Mouse (Mus musculus): ENCODE data around the gene Sdhaf2. TPM values are rescaled to one million over a fixed set of nuclear protein-coding genes. Genes with fewer than 3 reads are reported as not detected.

The Sdhaf2 gene
- polyA plus RNA-seq, 1 experiment from 2014 or later, result 26.6 TPM

GRCm38 (mm10) chr19:10539454-10539853 lies 13.5 kb upstream of the Sdhaf2 start:
- peak; percentile 89 for ATAC-seq (ENCODE audit: insufficient read depth)
- Histone ChIP-seq H3K9ac (no peak overlapping the region), H3K36me3 (replicated peaks) (peaks cover 92% of the 10 kb centered on the region), H3K4me2 (no peak overlapping the region; the same call in 1 of the 2 replicates), H3K4me3 (replicated peaks) (no peak overlapping the region), H3K4me1 (replicated peaks) (peaks cover 12% of the 10 kb centered on the region), H3K9me3 (replicated peaks) (no peaks in the 10 kb centered on the region), H3K27me3 (no peaks in the 10 kb centered on the region), H3K27ac (replicated peaks) (peak overlapping the region; percentile 51; the same call in 1 of the 2 replicates)
- WGBS (ENCODE audit: insufficient replicate concordance), result 33% methylated on average over 5 of the region's 5 CpGs

GRCm38 (mm10) chr19:10530082-10530481 lies 4.1 kb upstream of the Sdhaf2 start:
- no peaks in the 10 kb centered on the region for H3K27me3 ChIP-seq
- no peak overlapping the region for H3K27ac ChIP-seq (replicated peaks)
- H3K36me3 ChIP-seq (replicated peaks), result peaks cover 70% of the 10 kb centered on the region
- H3K9me3 ChIP-seq (replicated peaks), result no peaks in the 10 kb centered on the region
- H3K4me3 ChIP-seq (replicated peaks), result no peak overlapping the region
- H3K4me2 ChIP-seq, result no peak overlapping the region
- peaks cover 20% of the 10 kb centered on the region for H3K4me1 ChIP-seq (replicated peaks)
- ATAC-seq (ENCODE audit: insufficient read depth), result no peak
- no peak overlapping the region for H3K9ac ChIP-seq
- 84% methylated on average over 1 of the region's 1 CpGs for WGBS (ENCODE audit: insufficient replicate concordance)

- peaks cover 53% of the 10 kb centered on the region for H3K4me1 ChIP-seq (replicated peaks)
- H3K9me3 ChIP-seq (replicated peaks), result no peaks in the 10 kb centered on the region
- H3K36me3 ChIP-seq (replicated peaks), result peaks cover 28% of the 10 kb centered on the region
- H3K27ac ChIP-seq (replicated peaks), result peak within 1 kb of the TSS; percentile 99
- under 1% methylated on average over 89 of the region's 93 CpGs for WGBS (ENCODE audit: insufficient replicate concordance)
- H3K9ac ChIP-seq, result peak within 1 kb of the TSS; percentile 99
- peak; percentile 91 for ATAC-seq (ENCODE audit: insufficient read depth)
- no peaks in the 10 kb centered on the region for H3K27me3 ChIP-seq
- H3K4me2 ChIP-seq, result peak within 1 kb of the TSS; percentile 77
- peak within 1 kb of the TSS; percentile 99 for H3K4me3 ChIP-seq (replicated peaks)
Observed at GRCm38 (mm10) chr19:10525106-10525901, 638 bp downstream of the Sdhaf2 start, which contains the start of gene Cpsf7. TSS of gene Cpsf7 (plus strand) at chr19:10525266.

GRCm38 (mm10) chr19:10524784-10525105 lies 1.2 kb downstream of the Sdhaf2 start:
- H3K27ac ChIP-seq (replicated peaks), result peak overlapping the region; percentile 99
- H3K4me3 ChIP-seq (replicated peaks), result peak overlapping the region; percentile 99
- under 1% methylated on average over 19 of the region's 19 CpGs for WGBS (ENCODE audit: insufficient replicate concordance)
- peak overlapping the region; percentile 99 for H3K9ac ChIP-seq
- H3K27me3 ChIP-seq, result no peaks in the 10 kb centered on the region
- peaks cover 23% of the 10 kb centered on the region for H3K36me3 ChIP-seq (replicated peaks)
- H3K4me2 ChIP-seq, result peak overlapping the region; percentile 77
- ATAC-seq (ENCODE audit: insufficient read depth), result no peak
- peaks cover 55% of the 10 kb centered on the region for H3K4me1 ChIP-seq (replicated peaks)
- no peaks in the 10 kb centered on the region for H3K9me3 ChIP-seq (replicated peaks)

- Histone ChIP-seq H3K4me1 (replicated peaks) (peaks cover 55% of the 10 kb centered on the region), H3K9ac (peak overlapping the region; percentile 47), H3K27ac (replicated peaks) (peak overlapping the region; percentile 69), H3K9me3 (replicated peaks) (no peaks in the 10 kb centered on the region), H3K36me3 (replicated peaks) (peaks cover 14% of the 10 kb centered on the region), H3K4me2 (peak overlapping the region; percentile 77), H3K27me3 (no peaks in the 10 kb centered on the region), H3K4me3 (replicated peaks) (peak overlapping the region; percentile 99)
- ATAC-seq (ENCODE audit: insufficient read depth), result no peak
- 15% methylated on average over 5 of the region's 5 CpGs for WGBS (ENCODE audit: insufficient replicate concordance)
Observed at GRCm38 (mm10) chr19:10523483-10524080, 2.4 kb downstream of the Sdhaf2 start.

GRCm38 (mm10) chr19:10521926-10522325 lies 4.0 kb downstream of the Sdhaf2 start:
- H3K4me2 ChIP-seq, result no peak overlapping the region
- 48% methylated on average over 1 of the region's 1 CpGs for WGBS (ENCODE audit: insufficient replicate concordance)
- no peak overlapping the region for H3K9ac ChIP-seq
- no peak for ATAC-seq (ENCODE audit: insufficient read depth)
- no peaks in the 10 kb centered on the region for H3K9me3 ChIP-seq (replicated peaks)
- no peak overlapping the region for H3K4me3 ChIP-seq (replicated peaks)
- peaks cover 46% of the 10 kb centered on the region for H3K4me1 ChIP-seq (replicated peaks)
- H3K27me3 ChIP-seq, result no peaks in the 10 kb centered on the region
- H3K36me3 ChIP-seq (replicated peaks), result peaks cover 13% of the 10 kb centered on the region
- no peak overlapping the region; the same call in 1 of the 2 replicates for H3K27ac ChIP-seq (replicated peaks)

GRCm38 (mm10) chr19:10520355-10520754 lies 5.6 kb downstream of the Sdhaf2 start:
- WGBS (ENCODE audit: insufficient replicate concordance), result 49% methylated on average over 1 of the region's 1 CpGs
- Histone ChIP-seq H3K4me1 (replicated peaks) (peaks cover 36% of the 10 kb centered on the region), H3K9ac (no peak overlapping the region), H3K9me3 (replicated peaks) (no peaks in the 10 kb centered on the region), H3K4me2 (no peak overlapping the region), H3K4me3 (replicated peaks) (no peak overlapping the region), H3K27me3 (no peaks in the 10 kb centered on the region), H3K27ac (replicated peaks) (no peak overlapping the region), H3K36me3 (replicated peaks) (peaks cover 25% of the 10 kb centered on the region)
- no peak for ATAC-seq (ENCODE audit: insufficient read depth)

- Histone ChIP-seq H3K4me3 (replicated peaks) (no peak overlapping the region), H3K9me3 (replicated peaks) (no peaks in the 10 kb centered on the region), H3K4me2 (no peak overlapping the region), H3K27me3 (no peaks in the 10 kb centered on the region), H3K36me3 (replicated peaks) (peaks cover 69% of the 10 kb centered on the region), H3K9ac (no peak overlapping the region), H3K4me1 (replicated peaks) (no peaks in the 10 kb centered on the region), H3K27ac (replicated peaks) (peak overlapping the region; percentile 24; the same call in 1 of the 2 replicates)
- ATAC-seq (ENCODE audit: insufficient read depth), result no peak
- WGBS (ENCODE audit: insufficient replicate concordance), result 64% methylated on average over 6 of the region's 6 CpGs
Observed at GRCm38 (mm10) chr19:10510759-10511330, 15.1 kb downstream of the Sdhaf2 start.

GRCm38 (mm10) chr19:10502571-10502970 lies 23.4 kb downstream of the Sdhaf2 start:
- H3K27me3 ChIP-seq, result no peaks in the 10 kb centered on the region
- ATAC-seq (ENCODE audit: insufficient read depth), result no peak; the same call in 1 of the 2 replicates
- no peak overlapping the region for H3K4me2 ChIP-seq
- H3K9me3 ChIP-seq (replicated peaks), result no peaks in the 10 kb centered on the region
- H3K4me3 ChIP-seq (replicated peaks), result no peak overlapping the region
- H3K9ac ChIP-seq, result no peak overlapping the region
- H3K4me1 ChIP-seq (replicated peaks), result no peaks in the 10 kb centered on the region
- 18% methylated on average over 4 of the region's 4 CpGs for WGBS (ENCODE audit: insufficient replicate concordance)
- H3K27ac ChIP-seq (replicated peaks), result no peak overlapping the region
- H3K36me3 ChIP-seq (replicated peaks), result peaks cover 79% of the 10 kb centered on the region

GRCm38 (mm10) chr19:10500581-10500980 lies 25.4 kb downstream of the Sdhaf2 start:
- WGBS (ENCODE audit: insufficient replicate concordance), result 87% methylated on average over 8 of the region's 8 CpGs
- Histone ChIP-seq H3K4me3 (replicated peaks) (no peak overlapping the region), H3K9ac (no peak overlapping the region), H3K27ac (replicated peaks) (no peak overlapping the region), H3K27me3 (no peaks in the 10 kb centered on the region), H3K4me2 (no peak overlapping the region), H3K4me1 (replicated peaks) (no peaks in the 10 kb centered on the region), H3K9me3 (replicated peaks) (no peaks in the 10 kb centered on the region), H3K36me3 (replicated peaks) (peaks cover 59% of the 10 kb centered on the region)
- no peak for ATAC-seq (ENCODE audit: insufficient read depth)

GRCm38 (mm10) chr19:10497512-10498160 lies 28.3 kb downstream of the Sdhaf2 start:
- WGBS (ENCODE audit: insufficient replicate concordance), result 18% methylated on average over 8 of the region's 8 CpGs
- ATAC-seq (ENCODE audit: insufficient read depth), result no peak
- no peak overlapping the region for H3K4me2 ChIP-seq
- peaks cover 1% of the 10 kb centered on the region; the same call in 1 of the 2 replicates for H3K27me3 ChIP-seq
- H3K9ac ChIP-seq, result no peak overlapping the region
- peaks cover 39% of the 10 kb centered on the region for H3K36me3 ChIP-seq (replicated peaks)
- H3K4me1 ChIP-seq (replicated peaks), result no peaks in the 10 kb centered on the region
- no peak overlapping the region for H3K4me3 ChIP-seq (replicated peaks)
- no peak overlapping the region for H3K27ac ChIP-seq (replicated peaks)
- no peaks in the 10 kb centered on the region for H3K9me3 ChIP-seq (replicated peaks)

Data from liver, embryonic 15.5 days (tissue).